Mouse (Mus musculus) lung, postnatal 0 days (tissue): ENCODE data around the gene Etv6. TPM values are rescaled to one million over a fixed set of nuclear protein-coding genes. Genes with fewer than 3 reads are reported as not detected.

ENCODE experiments used
- ATAC-seq: fragments of 200-750 bp; cut with Nextera tagmentation; 2 replicates; pipeline ENCODE4 v1.8.0; 2017; ENCODE audit warnings: moderate library complexity
- DNase-seq: peaks from one replicate; pipeline ENCODE4 v3.0.0-alpha.2; 2016; ENCODE audit warnings: low spot score
- H3K27ac ChIP-seq: fragments of 300-500 bp; sonication (generic); 2 replicates; pipeline ENCODE4 v1.5.1; 2014; ENCODE audit warnings: antibody characterized with exemption, mild to moderate bottlenecking, low read length, mixed read lengths
- H3K27me3 ChIP-seq: fragments of 300-500 bp; sonication (generic); replicated peaks from 2 replicates; pipeline ENCODE4 v1.6.1; 2014; ENCODE audit warnings: low read length, mixed read lengths; ENCODE audit not compliant: insufficient read depth
- H3K36me3 ChIP-seq: fragments of 300-500 bp; sonication (generic); 2 replicates; pipeline ENCODE4 v1.6.1; 2014; ENCODE audit warnings: low read length, mixed read lengths; ENCODE audit not compliant: insufficient read depth
- H3K4me1 ChIP-seq: fragments of 300-500 bp; sonication (generic); 2 replicates; pipeline ENCODE4 v1.6.1; 2014; ENCODE audit warnings: antibody characterized with exemption, low read depth, low read length, mixed read lengths; ENCODE audit not compliant: insufficient read depth
- H3K4me2 ChIP-seq: fragments of 300-500 bp; sonication (generic); replicated peaks from 2 replicates; pipeline ENCODE4 v1.6.1; 2014; ENCODE audit warnings: low read depth, mild to moderate bottlenecking, low read length, moderate library complexity, mixed read lengths
- H3K4me3 ChIP-seq: fragments of 300-500 bp; sonication (generic); 2 replicates; pipeline ENCODE4 v1.5.1; 2014; ENCODE audit warnings: low read depth, low read length
- H3K9ac ChIP-seq: fragments of 300-500 bp; sonication (generic); replicated peaks from 2 replicates; pipeline ENCODE4 v1.6.1; 2014; ENCODE audit warnings: low read depth, mild to moderate bottlenecking
- H3K9me3 ChIP-seq: fragments of 300-500 bp; sonication (generic); 2 replicates; pipeline ENCODE4 v1.6.1; 2016; ENCODE audit warnings: low read length, mixed read lengths
- CTCF ChIP-seq: IDR thresholded peaks from 2 replicates; pipeline ENCODE4 v1.5.1; 2016; ENCODE audit warnings: antibody characterized with exemption, mild to moderate bottlenecking
- EP300 ChIP-seq: IDR thresholded peaks from 2 replicates; pipeline ENCODE4 v1.6.1; 2016; ENCODE audit warnings: antibody characterized with exemption, mild to moderate bottlenecking, control low read depth
- WGBS: fragments of 180-500 bp; shearing (Covaris S2); extraction: QIAGEN DNeasy Blood & Tissue Kit; methylation state at CpG from one replicate; pipeline ENCODE4 v1.1.7; 2014; 5-methylcytosine and 5-hydroxymethylcytosine counted together
- polyA plus RNA-seq: library from polyadenylated mRNA; unstranded; fragments of >200 nt; fragmentation: Nextera tagmentation; extraction: Ambion mirVana; gene quantifications from 2 replicates; pipeline ENCODE4 v1.2.1, GENCODE M21; 2015

The Etv6 gene
- polyA plus RNA-seq, 1 experiment from 2014 or later, result 5.5 TPM

- peak; percentile 55 for DNase-seq
- WGBS, result 3% methylated on average over 7 of the region's 8 CpGs
- ATAC-seq, result no peak
Observed at GRCm38 (mm10) chr6:134036491-134036911, 1.0 kb downstream of the Etv6 start.

GRCm38 (mm10) chr6:134036951-134037431 lies 1.5 kb downstream of the Etv6 start:
- WGBS, result 10% methylated on average over 3 of the region's 3 CpGs
- Histone ChIP-seq H3K36me3 (no peaks in the 10 kb centered on the region), H3K9ac (no peak overlapping the region), H3K4me3 (peak overlapping the region; percentile 87), H3K4me1 (peaks cover 27% of the 10 kb centered on the region; the same call in 1 of the 2 replicates), H3K27me3 (no peaks in the 10 kb centered on the region), H3K9me3 (no peaks in the 10 kb centered on the region), H3K27ac (no peak overlapping the region; the same call in 1 of the 2 replicates), H3K4me2 (peak overlapping the region; percentile 82)
- no peak for TF ChIP-seq EP300
- TF ChIP-seq CTCF, result peak; percentile 20; the same call in 1 of the 2 replicates
- ATAC-seq, result no peak
- DNase-seq, result peak; percentile 52

More at GRCm38 (mm10) chr6:134036491-134036911, 1.0 kb downstream of the Etv6 start:
- peak overlapping the region; percentile 96 for H3K9ac ChIP-seq
- H3K36me3 ChIP-seq, result no peaks in the 10 kb centered on the region
- TF ChIP-seq EP300 (0 out of 2 replicates have a peak, but pooled peaks have one; percentile 17), CTCF (no peak)
- peak overlapping the region; percentile 100; the same call in 1 of the 2 replicates for H3K27ac ChIP-seq
- peak overlapping the region; percentile 87 for H3K4me3 ChIP-seq
- H3K27me3 ChIP-seq, result no peaks in the 10 kb centered on the region
- H3K4me2 ChIP-seq, result peak overlapping the region; percentile 82
- H3K4me1 ChIP-seq, result peaks cover 27% of the 10 kb centered on the region; the same call in 1 of the 2 replicates
- H3K9me3 ChIP-seq, result no peaks in the 10 kb centered on the region

GRCm38 (mm10) chr6:134037960-134038359 lies 2.5 kb downstream of the Etv6 start:
- H3K27ac ChIP-seq, result no peak overlapping the region
- H3K9ac ChIP-seq, result no peak overlapping the region
- H3K9me3 ChIP-seq, result no peaks in the 10 kb centered on the region
- peak overlapping the region; percentile 87 for H3K4me3 ChIP-seq
- TF ChIP-seq CTCF (peak; percentile 18), EP300 (no peak)
- DNase-seq, result no peak
- no peaks in the 10 kb centered on the region for H3K27me3 ChIP-seq
- H3K4me1 ChIP-seq, result peaks cover 27% of the 10 kb centered on the region; the same call in 1 of the 2 replicates
- WGBS, result 22% methylated on average over 10 of the region's 10 CpGs
- H3K4me2 ChIP-seq, result peak overlapping the region; percentile 82; the same call in 1 of the 2 replicates
- no peak for ATAC-seq
- no peaks in the 10 kb centered on the region for H3K36me3 ChIP-seq

GRCm38 (mm10) chr6:134038881-134039280 lies 3.4 kb downstream of the Etv6 start:
- peaks cover 27% of the 10 kb centered on the region; the same call in 1 of the 2 replicates for H3K4me1 ChIP-seq
- 13% methylated on average over 6 of the region's 6 CpGs for WGBS

GRCm38 (mm10) chr6:134039351-134039750 lies 3.9 kb downstream of the Etv6 start:
- Histone ChIP-seq H3K4me1 (peaks cover 24% of the 10 kb centered on the region; the same call in 1 of the 2 replicates), H3K27me3 (no peaks in the 10 kb centered on the region), H3K9ac (no peak overlapping the region), H3K4me2 (peak overlapping the region; percentile 82; the same call in 1 of the 2 replicates), H3K9me3 (no peaks in the 10 kb centered on the region), H3K27ac (no peak overlapping the region), H3K36me3 (no peaks in the 10 kb centered on the region), H3K4me3 (no peak overlapping the region)
- no peak for TF ChIP-seq EP300
- no peak for TF ChIP-seq CTCF
- 59% methylated on average over 8 of the region's 8 CpGs for WGBS
- DNase-seq (no peak), ATAC-seq (no peak)

More at GRCm38 (mm10) chr6:134038881-134039280, 3.4 kb downstream of the Etv6 start:
- no peak for ATAC-seq
- no peak for TF ChIP-seq CTCF
- TF ChIP-seq EP300, result no peak
- 0 out of 2 replicates have a peak overlapping the region, but pooled peaks have one; percentile 8 for H3K4me3 ChIP-seq
- H3K36me3 ChIP-seq, result no peaks in the 10 kb centered on the region
- no peak overlapping the region for H3K27ac ChIP-seq
- H3K27me3 ChIP-seq, result no peaks in the 10 kb centered on the region
- H3K9me3 ChIP-seq, result no peaks in the 10 kb centered on the region
- peak; percentile 54 for DNase-seq
- no peak overlapping the region for H3K9ac ChIP-seq
- peak overlapping the region; percentile 82 for H3K4me2 ChIP-seq

- WGBS, result 65% methylated on average over 3 of the region's 3 CpGs
- no peak overlapping the region for H3K9ac ChIP-seq
- peaks cover 29% of the 10 kb centered on the region; the same call in 1 of the 2 replicates for H3K4me1 ChIP-seq
- H3K4me2 ChIP-seq, result no peak overlapping the region
- TF ChIP-seq EP300, result no peak
- no peak for TF ChIP-seq CTCF
- no peak overlapping the region for H3K27ac ChIP-seq
- no peak for DNase-seq
- H3K4me3 ChIP-seq, result no peak overlapping the region
- H3K9me3 ChIP-seq, result no peaks in the 10 kb centered on the region
- H3K27me3 ChIP-seq, result no peaks in the 10 kb centered on the region
- no peaks in the 10 kb centered on the region for H3K36me3 ChIP-seq
- ATAC-seq, result no peak
Observed at GRCm38 (mm10) chr6:134040312-134040711, 4.8 kb downstream of the Etv6 start.
